Mouse (Mus musculus): ENCODE results near the gene Fndc5. TPM values are rescaled to one million over a fixed set of nuclear protein-coding genes. Genes with fewer than 3 reads are reported as not detected.

The Fndc5 gene
- total RNA-seq, 1 experiment from 2014 or later = 6.6 TPM

DNA sequence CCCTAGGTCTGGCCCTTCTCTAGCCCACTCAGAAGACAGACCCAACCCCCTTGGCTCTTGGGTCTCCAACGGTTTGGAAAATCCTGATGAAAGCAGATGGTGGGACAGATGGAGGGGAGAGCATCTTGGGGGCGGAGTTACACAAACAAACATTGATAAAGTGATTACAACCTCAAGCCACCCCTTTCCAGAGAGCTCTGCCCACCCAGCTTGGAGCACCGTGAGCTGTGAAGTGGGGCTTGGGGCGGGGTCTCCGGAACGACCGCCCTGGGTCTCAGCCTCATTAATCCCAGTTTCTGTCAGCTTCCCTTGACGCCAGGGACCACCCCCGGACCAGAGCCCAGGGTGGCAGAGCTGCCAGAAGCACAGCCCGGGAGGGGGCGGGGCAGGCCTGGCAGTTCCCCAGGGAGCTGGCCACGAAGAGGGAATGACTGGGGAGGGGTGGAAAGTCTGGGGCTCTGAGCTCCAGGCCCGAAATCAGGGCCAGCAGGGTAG, 12.1 kb upstream of the Fndc5 start:
- DNase-seq = peak; percentile 35

DNA sequence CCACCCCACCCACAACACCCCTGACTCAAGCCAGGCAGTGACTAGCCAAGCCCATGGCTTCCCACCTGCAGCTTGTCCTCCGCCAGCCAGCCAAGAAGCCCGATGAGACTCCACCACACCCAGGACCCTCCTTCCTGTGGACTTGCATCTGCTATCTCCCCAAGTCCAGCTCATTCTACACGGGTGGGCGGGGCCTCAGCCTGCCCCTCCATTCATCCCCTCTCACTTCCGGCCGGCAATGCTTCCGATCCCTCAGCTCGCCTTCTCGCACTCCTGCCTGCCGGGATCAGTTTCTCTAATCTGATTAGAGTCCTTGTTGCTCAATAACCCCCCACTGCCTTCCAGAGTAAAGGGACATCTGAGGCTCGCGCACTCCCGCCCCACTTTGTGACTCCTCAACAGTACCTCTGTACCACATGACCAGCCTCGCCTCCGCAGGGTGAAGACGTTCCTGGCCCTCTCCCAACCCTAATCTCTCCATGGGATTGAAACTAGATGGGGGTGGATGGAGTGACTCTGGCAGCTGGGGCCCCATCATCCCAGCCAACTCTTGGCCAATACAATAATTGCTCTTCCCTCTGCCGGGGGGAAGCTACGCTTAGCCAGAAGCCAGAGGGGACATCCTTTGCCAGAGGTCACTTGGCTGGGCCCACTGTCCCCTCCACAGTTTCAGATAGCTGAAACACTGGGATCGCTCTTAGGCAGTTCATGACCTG, 10.9 kb upstream of the Fndc5 start:
- no peak for DNase-seq

DNA sequence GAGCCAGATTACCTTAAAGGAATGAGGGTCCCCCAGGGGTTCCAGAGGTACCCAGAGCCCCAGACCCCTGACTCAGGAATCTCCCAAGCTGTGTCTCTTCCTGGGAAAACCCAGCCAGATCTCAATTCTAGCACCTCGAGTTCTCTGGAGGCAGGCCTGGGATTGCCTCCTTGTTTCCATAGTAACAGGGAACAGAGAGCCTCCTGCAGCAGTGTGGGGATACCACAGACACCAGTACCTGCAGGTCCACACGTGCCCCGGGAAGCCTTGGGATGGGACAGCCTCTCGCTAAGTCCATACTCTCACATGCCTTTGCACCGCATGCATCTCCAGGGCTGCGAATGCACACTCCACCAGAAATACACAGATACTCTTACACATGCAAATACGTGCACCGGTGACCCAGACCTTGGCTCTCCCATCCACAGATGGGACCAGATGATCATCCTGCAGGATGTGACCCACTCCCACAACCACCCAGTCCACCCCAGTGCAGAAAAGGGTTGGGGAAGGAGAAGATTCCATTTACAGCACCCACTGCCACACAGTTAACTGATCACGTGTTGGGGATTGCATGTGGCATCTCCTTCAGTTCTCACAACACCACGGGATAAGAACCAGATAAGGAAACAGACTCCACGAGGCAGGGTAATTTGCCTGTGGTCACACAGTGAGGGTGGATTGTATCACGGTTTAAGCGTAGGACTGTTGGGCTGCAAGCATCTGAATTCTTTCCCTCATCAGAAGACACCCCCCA, 8.0 kb upstream of the Fndc5 start:
- DNase-seq = no peak

DNA sequence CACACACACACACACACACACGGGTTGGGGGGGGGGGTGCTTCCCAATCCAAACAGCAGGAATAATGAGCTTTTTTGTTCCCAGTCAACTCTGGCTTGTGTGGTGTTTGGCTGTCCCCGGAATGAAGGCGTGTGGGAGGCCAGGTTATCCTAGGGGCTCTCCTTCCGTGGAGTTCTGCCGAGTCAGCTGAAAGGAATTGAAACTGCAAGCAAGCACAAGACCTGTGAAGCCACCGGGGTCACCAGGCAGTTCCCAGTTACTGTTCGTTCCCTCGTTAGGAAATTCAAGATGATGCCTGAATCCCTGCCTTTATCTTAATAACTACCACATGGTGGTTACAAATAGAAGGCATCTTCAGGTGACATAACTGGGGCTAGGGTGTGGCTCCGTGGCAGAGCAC, 7.4 kb upstream of the Fndc5 start:
- no peak for DNase-seq

DNA sequence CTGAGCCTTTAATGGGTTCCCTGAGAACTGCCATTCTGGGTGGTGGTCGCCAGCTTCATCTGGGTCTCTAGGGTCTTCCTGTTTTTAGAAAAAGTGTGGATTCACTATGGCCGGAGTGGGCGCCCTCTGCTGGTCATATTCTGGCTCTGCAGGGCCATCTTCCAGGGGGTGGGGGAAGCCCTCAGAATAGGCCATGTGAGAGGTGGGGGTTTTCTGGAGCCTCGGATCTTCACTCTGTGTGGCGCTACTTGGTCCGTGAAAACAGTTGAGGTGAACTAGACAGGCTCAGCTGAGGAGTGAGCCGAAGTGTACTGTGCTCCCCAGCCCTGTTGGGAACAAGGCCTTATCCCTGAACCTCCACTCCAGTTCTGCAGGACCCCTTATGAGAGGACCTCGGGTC, 6.7 kb upstream of the Fndc5 start:
- peak; percentile 43 for DNase-seq

DNA sequence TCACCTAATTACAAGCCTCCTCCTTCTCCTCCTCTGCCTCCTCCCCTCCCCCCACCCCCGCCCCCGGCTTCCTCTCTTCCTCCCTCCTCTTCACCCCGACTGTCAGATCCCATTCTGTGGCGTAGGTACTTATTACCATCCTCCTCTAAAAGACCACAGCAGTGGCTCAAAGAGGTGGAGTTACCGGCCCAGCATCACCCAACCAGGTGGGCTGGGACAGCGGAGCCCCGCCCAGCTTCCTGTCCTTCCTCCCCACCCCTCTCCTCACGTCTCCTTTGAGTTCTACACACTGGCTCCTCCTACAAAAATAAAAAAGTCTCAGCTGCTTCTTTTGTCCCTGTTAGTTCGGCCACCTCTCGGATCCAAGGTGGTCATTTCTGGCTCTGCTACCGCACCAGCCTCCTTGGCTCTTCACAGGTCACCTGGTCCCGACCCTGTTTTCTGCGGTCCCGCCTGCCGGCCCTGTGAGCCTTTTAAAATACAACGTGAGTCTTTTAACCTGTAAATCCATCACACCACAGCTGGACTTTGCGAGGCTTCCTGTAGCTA, 6.0 kb upstream of the Fndc5 start:
- DNase-seq = no peak

DNA sequence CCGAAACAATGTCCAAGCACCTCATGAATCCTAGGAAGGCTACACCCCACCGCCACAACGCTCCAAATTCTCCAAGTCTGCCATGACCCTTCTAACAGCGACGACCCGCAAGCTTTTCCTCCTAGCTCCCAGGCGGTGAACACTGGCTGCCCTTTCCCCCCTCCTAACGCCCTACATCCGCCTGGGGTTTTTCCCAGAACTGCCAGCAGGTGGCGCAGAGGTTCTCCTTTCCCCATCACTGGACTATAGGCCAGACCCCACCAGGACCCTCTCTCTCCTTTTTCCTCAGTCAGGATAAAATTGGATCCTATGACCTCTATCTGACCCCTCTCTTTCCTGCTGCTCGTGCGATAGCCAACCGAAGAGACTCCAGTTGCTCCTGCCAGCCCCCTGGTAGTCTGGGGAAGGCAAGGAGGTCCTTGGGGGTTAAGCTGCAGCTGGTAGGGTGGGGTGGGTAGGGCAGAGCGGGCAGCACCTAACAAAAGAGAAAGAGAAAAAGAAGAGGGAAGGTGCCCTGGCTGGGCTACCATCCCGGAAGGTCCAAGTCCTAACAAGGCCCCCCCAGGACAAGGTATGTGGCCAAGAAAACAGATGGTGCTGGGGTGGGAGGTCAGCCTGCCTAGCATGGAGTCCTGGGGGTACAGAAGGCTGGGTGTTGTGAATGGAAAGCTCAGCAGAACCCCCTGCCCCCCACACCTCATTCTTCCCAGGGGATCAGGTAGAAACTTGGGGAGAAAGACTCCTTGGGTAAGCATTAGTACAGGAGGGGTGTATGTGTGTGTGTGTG, 1.8 kb upstream of the Fndc5 start:
- DNase-seq = peak; percentile 77

DNA sequence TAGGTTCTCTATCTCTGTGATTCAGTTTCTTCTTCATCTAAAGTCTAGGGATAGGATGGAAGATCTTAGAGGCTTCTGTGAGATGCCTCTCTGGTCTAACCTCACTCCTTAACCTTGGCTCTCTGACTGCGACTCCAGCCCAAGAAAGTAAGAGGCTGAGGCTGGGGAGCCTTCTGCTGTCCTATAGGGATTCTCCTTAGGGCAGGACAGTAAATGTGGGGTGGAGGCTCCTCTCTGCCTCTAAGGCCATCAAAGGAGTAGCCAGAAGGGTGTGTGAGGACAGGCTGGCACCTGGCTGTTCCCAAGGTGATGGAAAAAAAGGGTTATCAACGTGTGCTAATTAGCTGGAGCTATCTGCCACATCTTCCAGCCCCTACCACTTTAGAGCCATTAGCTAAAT, 1.2 kb upstream of the Fndc5 start:
- DNase-seq = no peak

DNA sequence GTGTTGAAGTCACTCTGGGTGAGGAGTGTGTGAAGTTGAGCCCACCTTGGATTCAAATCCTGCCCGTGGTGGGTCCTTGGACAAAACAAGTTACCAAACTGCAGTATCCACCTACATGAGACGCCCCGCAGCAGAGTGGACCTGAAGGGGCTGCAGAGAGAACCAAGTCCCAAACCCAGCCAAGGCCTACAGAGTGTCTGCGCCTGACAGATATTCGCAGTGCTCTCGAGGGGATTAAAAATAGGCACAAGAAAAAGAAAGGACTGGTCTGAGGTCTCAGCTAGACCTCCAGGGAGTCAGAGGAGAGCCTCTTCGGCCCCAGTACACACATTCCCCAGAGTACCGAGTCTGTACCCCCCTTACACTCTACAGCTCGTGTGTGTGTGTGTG, 615 bp upstream of the Fndc5 start:
- no peak for DNase-seq

DNA sequence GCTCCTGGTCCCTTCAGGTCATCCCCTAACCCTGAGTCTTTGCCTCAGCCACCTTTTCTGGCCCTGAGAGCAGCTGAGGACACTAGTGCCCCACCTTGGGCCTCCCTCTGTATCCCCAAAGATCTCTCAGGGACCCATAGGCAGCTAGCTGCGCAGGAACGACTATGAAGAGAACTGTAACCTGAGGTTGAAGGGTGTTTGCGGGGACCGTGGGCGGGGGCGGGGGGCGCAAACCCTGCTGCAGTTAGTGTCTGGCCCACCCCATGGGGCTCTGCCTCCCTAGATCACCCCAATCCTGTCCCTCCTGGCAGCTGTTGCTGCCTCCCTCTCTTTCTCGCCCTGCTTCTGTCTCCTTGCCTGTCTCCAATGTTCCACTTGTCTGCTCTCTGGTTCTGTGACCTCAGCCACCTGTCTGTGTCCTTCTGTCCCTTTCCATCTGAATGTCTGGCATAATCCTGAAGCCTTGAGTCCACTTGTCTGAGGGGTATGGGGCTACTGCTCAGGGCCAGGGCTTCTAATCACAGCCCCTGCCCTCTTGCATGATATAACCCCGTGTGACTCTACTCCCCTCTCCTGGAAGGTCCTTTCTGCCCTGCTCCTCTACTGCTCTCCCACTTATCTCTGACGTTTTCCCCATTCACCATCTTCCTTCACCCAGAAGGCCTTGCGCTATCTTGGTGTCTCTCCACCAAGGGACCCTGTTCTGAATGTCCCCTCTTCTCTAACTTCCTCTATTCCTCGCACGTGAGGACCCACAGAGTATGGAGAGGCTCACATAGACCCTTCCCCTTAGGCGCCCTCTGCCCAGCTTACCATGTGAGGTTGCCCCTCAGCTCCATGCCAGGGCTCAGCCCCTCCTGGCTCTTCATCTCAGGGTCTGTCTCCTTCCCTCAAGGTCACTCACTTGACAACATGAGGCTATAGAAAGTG, 858 bp downstream of the Fndc5 start:
- DNase-seq = no peak

DNA sequence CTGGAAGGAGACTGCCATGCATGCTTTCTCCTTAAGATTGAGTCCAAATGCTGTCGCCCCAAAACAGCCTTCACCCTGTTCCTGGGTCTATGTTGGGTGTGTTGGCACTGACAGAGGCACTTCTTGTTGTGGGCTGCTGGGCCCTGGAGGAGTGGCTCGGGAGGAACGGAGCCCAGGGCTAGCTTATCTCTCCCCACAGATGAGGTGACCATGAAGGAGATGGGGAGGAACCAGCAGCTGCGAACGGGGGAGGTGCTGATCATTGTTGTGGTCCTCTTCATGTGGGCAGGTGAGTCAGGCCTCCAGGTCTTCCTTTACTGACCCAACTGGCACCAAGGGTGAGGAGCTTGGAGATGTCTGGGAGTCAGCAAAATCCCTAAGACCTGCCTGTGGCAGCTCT, 2.8 kb downstream of the Fndc5 start:
- DNase-seq = no peak

DNA sequence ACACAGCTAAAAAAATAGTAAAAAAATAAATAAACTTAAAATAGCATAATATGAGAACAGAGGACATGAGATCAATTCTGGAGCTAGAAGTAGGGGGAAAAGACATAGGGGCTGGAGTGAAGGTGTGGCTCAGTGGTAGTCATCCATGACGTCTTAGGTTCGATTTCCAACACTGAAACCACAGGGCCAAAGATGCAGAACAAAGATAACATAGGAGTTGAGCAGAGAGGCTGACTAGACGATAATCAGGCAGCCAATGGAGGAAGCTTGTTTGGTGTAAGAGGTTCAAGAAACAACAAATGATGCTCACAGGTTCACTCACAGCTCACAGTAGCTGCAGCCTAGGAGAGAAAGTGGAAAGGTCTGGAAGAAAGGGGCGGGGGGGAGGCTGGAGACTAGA, 4.0 kb downstream of the Fndc5 start:
- DNase-seq = no peak

DNA sequence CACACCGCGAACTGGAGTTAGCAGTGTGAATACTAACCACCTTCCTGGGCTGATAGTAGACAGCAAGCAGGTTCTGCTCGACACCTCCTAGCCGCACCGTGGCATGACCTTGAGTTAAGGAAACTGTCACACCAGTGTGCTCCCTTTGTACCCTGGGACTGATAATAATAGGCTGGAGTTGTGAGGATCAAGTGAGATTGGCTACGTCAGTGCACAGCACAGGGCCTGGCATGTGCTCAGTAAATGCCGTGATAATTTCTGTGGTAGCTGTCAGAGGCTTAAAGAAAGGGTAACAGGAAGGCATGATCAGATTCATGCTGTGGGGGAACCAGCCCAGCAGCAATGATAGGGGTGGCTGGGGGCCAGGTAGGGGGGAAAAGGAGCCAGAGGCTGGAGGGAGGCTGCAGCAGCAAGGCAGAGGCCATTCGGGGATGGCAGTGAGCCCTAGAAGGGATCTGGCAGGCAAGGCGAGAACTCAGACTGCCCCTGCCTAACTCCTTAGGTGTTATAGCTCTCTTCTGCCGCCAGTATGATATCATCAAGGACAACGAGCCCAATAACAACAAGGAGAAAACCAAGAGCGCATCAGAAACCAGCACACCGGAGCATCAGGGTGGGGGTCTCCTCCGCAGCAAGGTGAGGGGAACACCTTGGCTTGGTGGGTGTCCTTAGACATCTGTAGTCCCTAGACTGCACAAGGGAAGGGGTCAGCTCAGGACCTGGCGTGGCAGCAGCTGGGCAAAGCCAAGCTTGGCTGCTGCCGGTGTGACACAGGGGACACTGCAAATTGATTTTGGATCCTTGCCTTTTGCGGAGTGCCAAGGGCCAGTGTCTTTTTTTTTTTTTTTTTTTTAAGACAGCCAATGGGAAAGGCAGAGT, 5.0 kb downstream of the Fndc5 start:
- no peak for DNase-seq

DNA sequence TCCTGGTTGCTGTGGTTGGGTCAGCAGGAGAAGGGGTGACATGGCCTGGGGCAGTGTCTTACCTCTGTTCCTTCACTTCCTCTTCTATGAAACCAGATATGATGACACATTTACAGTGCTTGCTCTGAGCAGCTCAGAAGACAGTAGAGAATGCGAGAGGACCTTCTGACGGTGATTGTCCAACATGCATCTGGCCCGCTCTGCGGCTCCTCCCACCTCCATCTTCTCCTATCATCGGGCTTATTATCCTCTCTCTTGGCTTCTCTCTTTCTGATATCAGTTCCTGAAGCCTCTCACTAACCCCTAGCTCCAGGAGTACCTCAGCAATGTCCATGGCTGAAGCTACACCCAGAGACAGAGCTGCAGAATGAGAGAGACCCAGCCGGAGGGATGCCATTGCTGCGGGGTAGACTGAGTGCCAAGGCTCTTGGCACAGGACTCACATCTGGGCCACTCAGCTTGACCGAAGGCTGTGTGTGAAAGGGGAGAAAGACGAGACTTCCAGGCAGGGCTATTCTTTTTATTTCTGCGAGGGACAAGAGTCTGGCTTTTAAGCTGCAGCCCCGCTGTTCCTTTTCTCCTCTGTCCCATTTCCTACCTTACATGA, 5.7 kb downstream of the Fndc5 start:
- DNase-seq = no peak

DNA sequence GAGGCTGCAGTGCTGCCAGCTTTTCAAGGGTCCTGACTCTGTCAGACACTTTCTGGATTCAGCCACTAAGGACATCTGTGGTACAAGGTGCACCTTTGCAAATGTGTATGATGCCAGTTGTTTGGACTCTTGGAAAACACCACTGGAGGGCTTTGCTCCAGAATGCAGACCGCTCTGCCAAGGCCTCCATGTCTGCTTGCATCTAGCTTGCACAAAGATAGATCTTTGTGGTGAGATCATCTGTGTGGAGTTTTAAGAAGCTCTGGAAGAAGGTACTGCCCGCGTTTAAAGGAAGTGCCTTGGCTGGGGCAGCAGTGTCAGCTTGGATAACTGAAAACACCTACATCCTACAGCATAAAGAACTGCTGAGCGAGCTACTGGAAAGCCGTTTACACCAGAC, 6.7 kb downstream of the Fndc5 start:
- no peak for DNase-seq

DNA sequence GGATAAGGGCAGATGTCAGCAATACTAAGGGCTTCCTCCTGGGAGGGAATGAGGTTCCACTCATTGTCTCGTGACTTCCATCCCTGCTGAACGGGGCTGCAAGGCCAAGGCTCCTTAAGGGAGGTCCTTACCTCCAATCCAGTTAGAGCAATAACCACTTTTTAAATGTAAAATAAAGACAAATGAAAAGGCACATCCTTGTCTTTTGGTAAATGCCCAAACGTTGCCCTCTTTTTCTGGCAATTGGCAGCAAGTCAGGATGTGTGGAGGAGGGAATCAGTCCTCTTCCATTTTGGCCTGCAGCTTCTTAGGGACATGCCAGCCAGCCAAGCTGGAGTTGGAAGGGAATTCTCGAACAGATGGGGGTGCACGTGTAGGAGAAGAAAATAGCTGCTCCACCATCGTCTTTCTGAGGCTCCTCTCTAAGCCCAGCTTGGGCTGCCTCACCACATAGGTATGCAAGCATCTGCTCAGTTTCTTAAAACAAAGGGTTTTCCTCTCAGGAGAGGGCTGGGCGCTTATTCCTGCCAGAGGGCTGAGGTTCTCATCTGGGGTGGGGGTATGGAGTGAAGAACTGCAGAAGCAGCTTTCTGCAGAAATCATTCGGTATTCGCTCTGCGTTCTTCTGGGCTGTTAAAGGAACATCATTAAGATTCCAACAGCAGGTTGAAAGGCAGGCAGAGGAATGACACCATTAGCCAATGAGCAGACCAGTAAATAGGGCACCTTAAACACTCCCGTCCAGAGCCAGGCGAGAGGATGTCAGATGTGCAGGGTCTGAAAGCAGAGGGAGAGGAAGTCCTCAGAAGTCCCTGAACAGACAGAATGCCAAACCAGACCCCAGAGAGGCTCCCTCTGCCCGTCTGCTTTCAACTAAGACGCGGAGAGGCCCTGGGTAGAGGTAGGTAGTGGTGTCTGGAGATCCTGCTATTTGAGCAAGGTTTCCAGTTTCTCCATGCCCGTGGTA, 7.9 kb downstream of the Fndc5 start:
- no peak for DNase-seq

DNA sequence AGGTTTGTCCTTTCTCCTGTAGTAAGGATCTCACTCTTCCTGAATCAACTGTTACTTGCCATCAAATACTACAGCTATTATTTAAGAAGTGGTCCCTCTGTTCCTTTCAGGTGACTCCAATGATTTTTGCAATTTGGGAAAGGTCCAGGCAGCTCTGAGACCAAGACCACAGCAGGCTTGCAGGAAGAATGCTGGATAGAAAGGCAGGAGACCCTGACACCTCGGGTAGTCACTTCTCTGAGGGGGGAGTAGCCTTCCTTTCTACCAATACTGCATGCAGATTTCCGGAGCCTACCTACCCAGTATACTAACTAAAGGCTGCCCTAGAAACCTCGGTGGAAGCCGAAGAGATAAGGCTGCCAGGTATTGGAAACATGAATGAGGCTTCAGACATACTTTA, 8.6 kb downstream of the Fndc5 start:
- DNase-seq = no peak

DNA sequence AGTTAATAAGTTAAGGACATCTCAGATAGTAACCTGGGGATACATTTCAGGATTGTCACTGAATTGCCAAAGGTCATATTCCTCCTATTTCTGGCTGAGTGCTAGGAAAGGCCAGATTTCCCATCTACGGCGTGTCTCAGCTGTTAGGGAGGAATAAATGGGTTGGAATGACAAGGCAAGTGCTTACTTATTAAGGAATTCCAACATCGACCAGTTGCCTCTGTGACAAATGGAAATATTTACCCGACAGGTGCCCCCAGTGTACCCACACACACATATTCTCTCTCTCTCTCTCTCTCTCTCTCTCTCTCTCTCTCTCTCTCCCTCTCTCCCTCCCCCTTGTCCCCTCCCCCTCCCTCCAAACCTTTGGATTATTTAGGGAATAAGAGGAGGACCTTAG, 9.1 kb downstream of the Fndc5 start:
- DNase-seq = no peak

DNA sequence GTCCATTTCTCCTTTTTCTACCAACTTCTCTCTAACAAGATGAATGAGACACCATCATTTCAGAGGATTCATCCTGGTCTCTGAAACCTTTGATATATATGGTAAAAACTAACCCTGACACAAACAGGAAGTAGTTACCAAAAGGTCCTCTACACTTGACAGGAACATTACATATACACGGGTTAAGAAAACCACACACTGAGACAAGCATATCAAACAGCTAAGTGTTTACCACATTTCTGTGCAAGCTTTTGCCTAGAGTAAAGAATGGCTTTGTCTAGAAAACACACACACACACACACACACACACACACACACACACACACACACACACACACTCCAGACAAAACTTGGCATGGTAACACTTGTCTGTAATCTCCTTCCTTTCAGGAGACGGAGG, 9.6 kb downstream of the Fndc5 start:
- no peak for DNase-seq

Data from adrenal gland, postnatal 25 days (tissue).